Mouse (Mus musculus) embryonic fibroblast, embryonic 13.5 days (primary cell): ENCODE data around the gene Ubash3b.

Experiments used
- CTCF ChIP-seq: IDR thresholded peaks from 2 replicates; pipeline ENCODE4 v1.5.1; 2011; ENCODE audit warnings: mild to moderate bottlenecking, control low read depth, low read length, moderate library complexity, borderline replicate concordance; ENCODE audit not compliant: insufficient read depth
- POLR2A ChIP-seq: IDR thresholded peaks from 2 replicates; pipeline ENCODE4 v1.6.1; 2011; ENCODE audit warnings: low read depth, mild to moderate bottlenecking, control low read depth, low read length, moderate library complexity

DNA sequence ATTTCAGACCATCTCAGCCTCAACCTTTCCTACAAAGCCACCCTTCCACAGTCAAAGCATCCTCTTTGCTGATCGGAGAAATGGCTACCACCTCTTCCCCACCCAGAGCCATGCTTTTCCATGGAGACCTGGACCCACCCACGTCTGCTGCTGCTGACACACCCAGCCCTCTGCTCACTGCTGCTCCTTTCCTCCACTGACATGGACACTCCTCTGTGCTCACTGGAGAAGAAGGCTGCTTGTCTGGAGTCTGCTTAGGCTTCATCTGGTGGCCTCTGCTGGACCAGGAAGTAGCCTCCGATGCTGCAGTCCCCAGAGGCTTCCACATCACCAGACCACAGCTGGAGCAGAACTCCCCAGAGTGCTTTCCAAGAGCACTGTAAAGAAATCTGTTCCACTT, 34.8 kb downstream of the Ubash3b start:
- TF ChIP-seq POLR2A, result no peak
- TF ChIP-seq CTCF, result no peak
